Mouse (Mus musculus): ENCODE measurements around the gene Isoc2a. TPM values are rescaled to one million over a fixed set of nuclear protein-coding genes. Genes with fewer than 3 reads are reported as not detected.

Gene Isoc2a
- polyA plus RNA-seq, 1 experiment from 2014 or later = 1.4 TPM

Other genes starting within 250 kb of the Isoc2a start
- 1.2 and 1.3 TPM in 2 replicates for gene Tmem86b, start 245.7 kb upstream of the Isoc2a start, polyA plus RNA-seq (2015; fragmentation: Nextera tagmentation; extraction: Ambion mirVana)
- gene Ppp6r1, start 218.1 kb upstream of the Isoc2a start, polyA plus RNA-seq (2015; fragmentation: Nextera tagmentation; extraction: Ambion mirVana) = 3.2 and 5.2 TPM in 2 replicates
- gene Hspbp1, start 192.1 kb upstream of the Isoc2a start, polyA plus RNA-seq (2015; fragmentation: Nextera tagmentation; extraction: Ambion mirVana) = 114 and 118 TPM in 2 replicates
- gene Brsk1, start 186.5 kb upstream of the Isoc2a start, polyA plus RNA-seq (2015; fragmentation: Nextera tagmentation; extraction: Ambion mirVana) = 1.2 and 1.3 TPM in 2 replicates
- 0.07 and 0.08 TPM in 2 replicates for gene Tmem150b, start 151.9 kb upstream of the Isoc2a start, polyA plus RNA-seq (2015; fragmentation: Nextera tagmentation; extraction: Ambion mirVana)
- gene Kmt5c, start 137.0 kb upstream of the Isoc2a start, polyA plus RNA-seq (2015; fragmentation: Nextera tagmentation; extraction: Ambion mirVana) = 99.3 and 104 TPM in 2 replicates
- 71.2 and 71.4 TPM in 2 replicates for gene Cox6b2, start 124.1 kb upstream of the Isoc2a start, polyA plus RNA-seq (2015; fragmentation: Nextera tagmentation; extraction: Ambion mirVana)
- not detected in 2 replicates for gene Fam71e2, start 105.9 kb upstream of the Isoc2a start, polyA plus RNA-seq (2015; fragmentation: Nextera tagmentation; extraction: Ambion mirVana)
- 0.17 and 0.42 TPM in 2 replicates for gene Il11, start 94.3 kb upstream of the Isoc2a start, polyA plus RNA-seq (2015; fragmentation: Nextera tagmentation; extraction: Ambion mirVana)
- gene Tmem190, start 94.2 kb upstream of the Isoc2a start, polyA plus RNA-seq (2015; fragmentation: Nextera tagmentation; extraction: Ambion mirVana) = 0.57 and 0.97 TPM in 2 replicates
- 12.5 and 14.3 TPM in 2 replicates for gene Tmem238, start 87.5 kb upstream of the Isoc2a start, polyA plus RNA-seq (2015; fragmentation: Nextera tagmentation; extraction: Ambion mirVana)
- 315 and 357 TPM in 2 replicates for gene Rpl28, start 84.3 kb upstream of the Isoc2a start, polyA plus RNA-seq (2015; fragmentation: Nextera tagmentation; extraction: Ambion mirVana)
- gene Ube2s, start 64.6 kb upstream of the Isoc2a start, polyA plus RNA-seq (2015; fragmentation: Nextera tagmentation; extraction: Ambion mirVana) = 355 and 360 TPM in 2 replicates
- 0.84 and 1.1 TPM in 2 replicates for gene Shisa7, start 32.5 kb upstream of the Isoc2a start, polyA plus RNA-seq (2015; fragmentation: Nextera tagmentation; extraction: Ambion mirVana)
- 9.2 and 9.7 TPM in 2 replicates for gene Isoc2b, start 6.9 kb upstream of the Isoc2a start, polyA plus RNA-seq (2015; fragmentation: Nextera tagmentation; extraction: Ambion mirVana)
- gene Gm36210, start 29.4 kb downstream of the Isoc2a start, polyA plus RNA-seq (2015; fragmentation: Nextera tagmentation; extraction: Ambion mirVana) = not detected in 2 replicates
- 3.6 and 4.2 TPM in 2 replicates for gene Zfp628, start 38.1 kb downstream of the Isoc2a start, polyA plus RNA-seq (2015; fragmentation: Nextera tagmentation; extraction: Ambion mirVana)
- gene Nat14, start 44.9 kb downstream of the Isoc2a start, polyA plus RNA-seq (2015; fragmentation: Nextera tagmentation; extraction: Ambion mirVana) = 5.8 and 6.2 TPM in 2 replicates
- 2.3 and 2.8 TPM in 2 replicates for gene Ssc5d, start 48.6 kb downstream of the Isoc2a start, polyA plus RNA-seq (2015; fragmentation: Nextera tagmentation; extraction: Ambion mirVana)
- 0.26 and 0.41 TPM in 2 replicates for gene Sbk2, start 87.3 kb downstream of the Isoc2a start, polyA plus RNA-seq (2015; fragmentation: Nextera tagmentation; extraction: Ambion mirVana)
- gene Sbk3, start 94.0 kb downstream of the Isoc2a start, polyA plus RNA-seq (2015; fragmentation: Nextera tagmentation; extraction: Ambion mirVana) = not detected in 2 replicates
- gene Zfp579, start 119.0 kb downstream of the Isoc2a start, polyA plus RNA-seq (2015; fragmentation: Nextera tagmentation; extraction: Ambion mirVana) = 31.3 and 40.5 TPM in 2 replicates
- 14.4 and 15.2 TPM in 2 replicates for gene Zfp524, start 137.3 kb downstream of the Isoc2a start, polyA plus RNA-seq (2015; fragmentation: Nextera tagmentation; extraction: Ambion mirVana)
- 41.9 and 44.2 TPM in 2 replicates for gene Fiz1, start 137.5 kb downstream of the Isoc2a start, polyA plus RNA-seq (2015; fragmentation: Nextera tagmentation; extraction: Ambion mirVana)
- 1.7 and 1.9 TPM in 2 replicates for gene Gm44973, start 138.3 kb downstream of the Isoc2a start, polyA plus RNA-seq (2015; fragmentation: Nextera tagmentation; extraction: Ambion mirVana)
- 6.6 and 7.6 TPM in 2 replicates for gene Zfp865, start 143.2 kb downstream of the Isoc2a start, polyA plus RNA-seq (2015; fragmentation: Nextera tagmentation; extraction: Ambion mirVana)
- 27.1 and 30.3 TPM in 2 replicates for gene Ccdc106, start 143.4 kb downstream of the Isoc2a start, polyA plus RNA-seq (2015; fragmentation: Nextera tagmentation; extraction: Ambion mirVana)
- 1.3 TPM in 1 of 2 replicates, not detected in the other for gene 4632433K11Rik, start 157.0 kb downstream of the Isoc2a start, polyA plus RNA-seq (2015; fragmentation: Nextera tagmentation; extraction: Ambion mirVana)
- 8.1 and 8.2 TPM in 2 replicates for gene Zfp784, start 161.3 kb downstream of the Isoc2a start, polyA plus RNA-seq (2015; fragmentation: Nextera tagmentation; extraction: Ambion mirVana)
- gene Zfp580, start 174.4 kb downstream of the Isoc2a start, polyA plus RNA-seq (2015; fragmentation: Nextera tagmentation; extraction: Ambion mirVana) = 35.0 and 44.0 TPM in 2 replicates
- gene U2af2, start 185.0 kb downstream of the Isoc2a start, polyA plus RNA-seq (2015; fragmentation: Nextera tagmentation; extraction: Ambion mirVana) = 136 and 139 TPM in 2 replicates
- 64.9 and 66.6 TPM in 2 replicates for gene Epn1, start 203.1 kb downstream of the Isoc2a start, polyA plus RNA-seq (2015; fragmentation: Nextera tagmentation; extraction: Ambion mirVana)
- gene Rfpl4, start 239.8 kb downstream of the Isoc2a start, polyA plus RNA-seq (2015; fragmentation: Nextera tagmentation; extraction: Ambion mirVana) = not detected in 2 replicates
- gene Rasl2-9, start 248.8 kb downstream of the Isoc2a start, polyA plus RNA-seq (2015; fragmentation: Nextera tagmentation; extraction: Ambion mirVana) = 0.23 and 0.69 TPM in 2 replicates